In the genomic region with DNA sequence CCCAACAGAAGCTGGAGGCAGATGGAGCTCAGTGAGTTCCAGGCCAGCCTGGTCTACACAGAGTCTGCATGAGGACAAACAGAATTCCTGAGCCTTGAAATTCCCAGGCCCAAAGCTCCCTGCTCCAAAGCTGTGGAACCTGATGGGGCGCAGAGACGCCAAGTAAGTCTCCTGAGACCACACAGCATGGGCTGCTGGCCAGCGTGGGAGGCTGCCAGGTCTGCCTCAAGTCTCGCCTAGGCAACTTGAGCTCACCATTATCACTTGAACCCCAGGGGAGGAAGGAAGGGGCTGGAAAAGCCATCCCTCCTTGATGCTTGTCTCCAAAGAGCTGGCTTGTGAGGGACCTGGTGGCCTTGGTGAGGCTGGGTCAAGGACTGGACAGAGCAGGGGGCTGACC, we compare ENCODE assay signal across 10 mouse cellular contexts. TPM values are rescaled to one million over a fixed set of nuclear protein-coding genes. Genes with fewer than 3 reads are reported as not detected.
DNase-seq lines count a peak whose midpoint lies in the region; ATAC-seq and TF ChIP-seq lines count a peak whose summit lies in the region.
"Had no signal": no experiment of that assay in that cellular context is flagged by ENCODE, and none has a peak within 500 bp of the region (broad histone marks: within the 10 kb centered on the region; RNA-seq: fewer than 3 reads in every experiment).

No protein-coding gene starts in this region.

- ATAC-seq in lung, embryonic 14.5 days (ENCODE audit: insufficient read depth): peak; percentile 9; the same call in 1 of the 2 replicates
- no peak for ATAC-seq in embryonic facial prominence, embryonic 13.5 days (ENCODE audit: insufficient number of reproducible peaks, insufficient read depth, low FRiP score, low TSS enrichment, low read depth)
- ATAC-seq in limb, embryonic 14.5 days (ENCODE audit: low FRiP score, low read depth): peak; percentile 8; the same call in 1 of the 2 replicates

- H3K4me1 ChIP-seq in lung, embryonic 14.5 days (ENCODE audit: insufficient read depth): peaks cover 36% of the 10 kb centered on the region
- H3K4me1 ChIP-seq in embryonic facial prominence, embryonic 13.5 days: peaks cover 44% of the 10 kb centered on the region
- peaks cover 29% of the 10 kb centered on the region for H3K4me1 ChIP-seq in limb, embryonic 14.5 days (ENCODE audit: control insufficient read depth, insufficient read depth, low read length)
- H3K4me1 ChIP-seq in forebrain, embryonic 10.5 days: peaks cover 41% of the 10 kb centered on the region

- no peak for TF ChIP-seq POLR2A in limb, embryonic 14.5 days (IDR thresholded peaks at IDR 0.05; ENCODE audit: borderline replicate concordance, extremely low read depth, insufficient read depth, insufficient read length)

- H3K4me3 ChIP-seq in lung, embryonic 14.5 days (ENCODE audit: low read depth, low read length): peak overlapping the region; percentile 19; the same call in 1 of the 2 replicates
- peak overlapping the region; percentile 12; the same call in 1 of the 2 replicates for H3K4me3 ChIP-seq in embryonic facial prominence, embryonic 13.5 days
- H3K4me3 ChIP-seq in limb, embryonic 14.5 days (replicated peaks; ENCODE audit: low read length): no peak overlapping the region
- no peak overlapping the region; the same call in 1 of the 2 replicates for H3K4me3 ChIP-seq in forebrain, embryonic 10.5 days

- peak overlapping the region; percentile 13; the same call in 1 of the 2 replicates for H3K9ac ChIP-seq in lung, embryonic 14.5 days
- peak overlapping the region; percentile 57 for H3K9ac ChIP-seq in embryonic facial prominence, embryonic 13.5 days
- no peak overlapping the region for H3K9ac ChIP-seq in limb, embryonic 14.5 days (ENCODE audit: low read depth, low read length, severe bottlenecking)

- no peaks in the 10 kb centered on the region for H3K9me3 ChIP-seq in lung, embryonic 14.5 days (ENCODE audit: low read depth, low read length)
- H3K9me3 ChIP-seq in embryonic facial prominence, embryonic 13.5 days: no peaks in the 10 kb centered on the region
- no peaks in the 10 kb centered on the region for H3K9me3 ChIP-seq in limb, embryonic 14.5 days (ENCODE audit: control insufficient read depth, low read length)
- H3K9me3 ChIP-seq in forebrain, embryonic 10.5 days: no peaks in the 10 kb centered on the region

- intact Hi-C loops in heart, postnatal 10 days (cut with DNase I): no loop called here

- peaks cover 21% of the 10 kb centered on the region for H3K36me3 ChIP-seq in lung, embryonic 14.5 days (ENCODE audit: insufficient read depth)
- H3K36me3 ChIP-seq in embryonic facial prominence, embryonic 13.5 days: peaks cover 24% of the 10 kb centered on the region
- H3K36me3 ChIP-seq in limb, embryonic 14.5 days (ENCODE audit: control insufficient read depth, insufficient read depth, low read length): peaks cover 24% of the 10 kb centered on the region
- peaks cover 37% of the 10 kb centered on the region for H3K36me3 ChIP-seq in forebrain, embryonic 10.5 days (replicated peaks)

- peak overlapping the region; percentile 95 for H3K27ac ChIP-seq in lung, embryonic 14.5 days (ENCODE audit: low read depth)
- H3K27ac ChIP-seq in embryonic facial prominence, embryonic 13.5 days: peak overlapping the region; percentile 91
- peak overlapping the region; percentile 85 for H3K27ac ChIP-seq in limb, embryonic 14.5 days (replicated peaks; ENCODE audit: low read depth, low read length)
- no peak overlapping the region for H3K27ac ChIP-seq in forebrain, embryonic 10.5 days

- H3K4me2 ChIP-seq in lung, embryonic 14.5 days: peak overlapping the region; percentile 51
- peak overlapping the region; percentile 35 for H3K4me2 ChIP-seq in embryonic facial prominence, embryonic 13.5 days
- 0 out of 2 replicates have a peak overlapping the region, but pooled peaks have one; percentile 21 for H3K4me2 ChIP-seq in limb, embryonic 14.5 days (replicated peaks; ENCODE audit: low read depth, low read length, severe bottlenecking)

- 57% methylated on average over 4 of the region's 4 CpGs for WGBS in lung, embryonic 14.5 days
- 53% methylated on average over 4 of the region's 4 CpGs for WGBS in embryonic facial prominence, embryonic 13.5 days
- WGBS in limb, embryonic 14.5 days: 47% methylated on average over 4 of the region's 4 CpGs
- WGBS in forebrain, embryonic 10.5 days: 74% methylated on average over 4 of the region's 4 CpGs

- DNase-seq in lung, embryonic 14.5 days: peak; percentile 54
- no peak for DNase-seq in lung, adult 18-20 months
- peak; percentile 76 to 78 for DNase-seq in heart, postnatal 10 days
- DNase-seq in limb, embryonic 14.5 days (ENCODE audit: low spot score): no peak
- no peak for DNase-seq in forebrain, embryonic 10.5 days (ENCODE audit: extremely low spot score, low spot score)
- DNase-seq in layer of hippocampus, postnatal 25 days (ENCODE audit: extremely low spot score in 1 of 2, low spot score in 1 of 2): no peak
- DNase-seq in left cerebral cortex, adult 9 months (ENCODE audit: low spot score in 2 of 2): no peak
- DNase-seq: cerebellum, adult 11-12 months had no signal

- peaks cover 11% of the 10 kb centered on the region for H3K27me3 ChIP-seq in lung, embryonic 14.5 days (ENCODE audit: insufficient read depth, low read length)
- peaks cover 33% of the 10 kb centered on the region for H3K27me3 ChIP-seq in embryonic facial prominence, embryonic 13.5 days
- no peaks in the 10 kb centered on the region for H3K27me3 ChIP-seq in limb, embryonic 14.5 days (ENCODE audit: control insufficient read depth, insufficient read depth, low read length)
- peaks cover 49% of the 10 kb centered on the region for H3K27me3 ChIP-seq in forebrain, embryonic 10.5 days (ENCODE audit: poor library complexity, severe bottlenecking)

- TF ChIP-seq CTCF in lung, embryonic 14.5 days (IDR thresholded peaks at IDR 0.05; ENCODE audit: low read depth): no peak

RNA-seq across cellular contexts. Expression of a gene that starts 1.5 kb away (rescaled TPM):
- polyA plus RNA-seq in lung, embryonic 14.5 days (2014; fragmentation: Nextera tagmentation; extraction: Ambion mirVana): 13.6 and 15.0 TPM in 2 replicates
- 7.1 and 7.3 TPM in 2 replicates for polyA plus RNA-seq in embryonic facial prominence, embryonic 13.5 days (2015; fragmentation: Nextera tagmentation; extraction: Ambion mirVana)
- total RNA-seq in heart, postnatal 10 days (2021): 1 to 10 TPM; 7.7 to 8.5 TPM
- 9.2 and 13.7 TPM in 2 replicates for polyA plus RNA-seq in limb, embryonic 14.5 days (2012; rRNA removed)
- 8.5 and 10.8 TPM in 2 replicates for polyA plus RNA-seq in limb, embryonic 14.5 days (2014; fragmentation: Nextera tagmentation; extraction: Ambion mirVana)
- 2.4 and 3.0 TPM in 2 replicates for polyA plus RNA-seq in forebrain, embryonic 10.5 days (2016; fragmentation: Nextera tagmentation; extraction: Ambion mirVana)
- 1 to 10 TPM; 1.1 to 1.5 TPM for total RNA-seq in layer of hippocampus, postnatal 25 days (2021)
- total RNA-seq: MEL had no signal

RNA-seq across cellular contexts. Expression of a gene that starts 9.1 kb away (rescaled TPM):
- 34.3 and 42.9 TPM in 2 replicates for polyA plus RNA-seq in lung, embryonic 14.5 days (2014; fragmentation: Nextera tagmentation; extraction: Ambion mirVana)
- 43.2 and 46.9 TPM in 2 replicates for polyA plus RNA-seq in embryonic facial prominence, embryonic 13.5 days (2015; fragmentation: Nextera tagmentation; extraction: Ambion mirVana)
- 10 to 100 TPM; 21.0 to 23.6 TPM for total RNA-seq in heart, postnatal 10 days (2021)
- polyA plus RNA-seq in limb, embryonic 14.5 days (2012; rRNA removed): 46.5 and 50.0 TPM in 2 replicates
- 25.3 and 33.9 TPM in 2 replicates for polyA plus RNA-seq in limb, embryonic 14.5 days (2014; fragmentation: Nextera tagmentation; extraction: Ambion mirVana)
- polyA plus RNA-seq in forebrain, embryonic 10.5 days (2016; fragmentation: Nextera tagmentation; extraction: Ambion mirVana): 56.0 and 56.7 TPM in 2 replicates
- 10 to 100 TPM; 28.1 to 30.0 TPM for total RNA-seq in layer of hippocampus, postnatal 25 days (2021)

RNA-seq across cellular contexts. Expression of a gene that starts 13.1 kb away (rescaled TPM):
- polyA plus RNA-seq in lung, embryonic 14.5 days (2014; fragmentation: Nextera tagmentation; extraction: Ambion mirVana): 0.05 and 0.08 TPM in 2 replicates
- 0.13 TPM in 1 of 2 replicates, not detected in the other for polyA plus RNA-seq in embryonic facial prominence, embryonic 13.5 days (2015; fragmentation: Nextera tagmentation; extraction: Ambion mirVana)
- total RNA-seq in heart, postnatal 10 days (2021): 1 to 10 TPM; 4.8 to 6.1 TPM
- polyA plus RNA-seq in limb, embryonic 14.5 days (2012; rRNA removed): 0.09 and 0.12 TPM in 2 replicates
- polyA plus RNA-seq in limb, embryonic 14.5 days (2014; fragmentation: Nextera tagmentation; extraction: Ambion mirVana): 0.06 TPM in 2 replicates
- not detected in 2 replicates for polyA plus RNA-seq in forebrain, embryonic 10.5 days (2016; fragmentation: Nextera tagmentation; extraction: Ambion mirVana)
- 1 to 10 TPM; 1.6 to 1.9 TPM for total RNA-seq in layer of hippocampus, postnatal 25 days (2021)
- total RNA-seq: MEL had no signal

RNA-seq across cellular contexts. Expression of a gene that starts 20.3 kb away (rescaled TPM):
- polyA plus RNA-seq in lung, embryonic 14.5 days (2014; fragmentation: Nextera tagmentation; extraction: Ambion mirVana): 98.7 and 105 TPM in 2 replicates
- 109 and 113 TPM in 2 replicates for polyA plus RNA-seq in embryonic facial prominence, embryonic 13.5 days (2015; fragmentation: Nextera tagmentation; extraction: Ambion mirVana)
- total RNA-seq in heart, postnatal 10 days (2021): 100 to 1,000 TPM in 1 of 2 experiments, 10 to 100 TPM in 1; 88.1 to 105 TPM
- polyA plus RNA-seq in limb, embryonic 14.5 days (2012; rRNA removed): 135 and 137 TPM in 2 replicates
- polyA plus RNA-seq in limb, embryonic 14.5 days (2014; fragmentation: Nextera tagmentation; extraction: Ambion mirVana): 92.9 and 104 TPM in 2 replicates
- polyA plus RNA-seq in forebrain, embryonic 10.5 days (2016; fragmentation: Nextera tagmentation; extraction: Ambion mirVana): 101 and 108 TPM in 2 replicates
- total RNA-seq in layer of hippocampus, postnatal 25 days (2021): 10 to 100 TPM; 31.3 to 31.6 TPM

RNA-seq across cellular contexts. Expression of a gene that starts 27.3 kb away (rescaled TPM):
- 7.7 and 8.5 TPM in 2 replicates for polyA plus RNA-seq in lung, embryonic 14.5 days (2014; fragmentation: Nextera tagmentation; extraction: Ambion mirVana)
- polyA plus RNA-seq in embryonic facial prominence, embryonic 13.5 days (2015; fragmentation: Nextera tagmentation; extraction: Ambion mirVana): 10.7 and 11.0 TPM in 2 replicates
- 10 to 100 TPM; 11.6 to 14.4 TPM for total RNA-seq in heart, postnatal 10 days (2021)
- polyA plus RNA-seq in limb, embryonic 14.5 days (2012; rRNA removed): 12.0 and 18.5 TPM in 2 replicates
- 6.8 and 8.0 TPM in 2 replicates for polyA plus RNA-seq in limb, embryonic 14.5 days (2014; fragmentation: Nextera tagmentation; extraction: Ambion mirVana)
- polyA plus RNA-seq in forebrain, embryonic 10.5 days (2016; fragmentation: Nextera tagmentation; extraction: Ambion mirVana): 6.7 and 7.5 TPM in 2 replicates
- total RNA-seq in layer of hippocampus, postnatal 25 days (2021): 10 to 100 TPM; 46.6 to 50.7 TPM

Comparison
In these comparisons a context has a peak if more than half of its experiments do, and no peak if none do; other contexts are left out.
1. DNase-seq: peak in lung, embryonic 14.5 days (single experiment) and heart, postnatal 10 days (2 of 2); none in lung, adult 18-20 months (0 of 2), limb, embryonic 14.5 days (single experiment), forebrain, embryonic 10.5 days (single experiment), layer of hippocampus, postnatal 25 days (0 of 2) and left cerebral cortex, adult 9 months (0 of 2).
2. H3K4me3 ChIP-seq: peak in lung, embryonic 14.5 days (single experiment) and embryonic facial prominence, embryonic 13.5 days (single experiment); none in limb, embryonic 14.5 days (single experiment) and forebrain, embryonic 10.5 days (single experiment).
3. Peak in every context shown above with its lines, with median percentiles within 50 percentile points of each other: H3K4me2 ChIP-seq.